Mouse (Mus musculus): Measurements from ENCODE around the gene Il34. TPM values are rescaled to one million over a fixed set of nuclear protein-coding genes. Genes with fewer than 3 reads are reported as not detected.

The Il34 gene
- polyA plus RNA-seq, 1 experiment from 2014 or later = 0.15 TPM

GRCm38 (mm10) chr8:110843207-110843606, 37.5 kb upstream of the Il34 start:
- ATAC-seq (replicated peaks; ENCODE audit: insufficient number of reproducible peaks, low FRiP score, low TSS enrichment, low read depth) (no peak), DNase-seq (ENCODE audit: low spot score) (no peak)
- no peak overlapping the region for H3K9ac ChIP-seq (replicated peaks; ENCODE audit: low read length)
- peaks cover 23% of the 10 kb centered on the region for H3K36me3 ChIP-seq (replicated peaks; ENCODE audit: control insufficient read depth, insufficient read depth, low read depth, low read length)
- H3K4me1 ChIP-seq (ENCODE audit: control insufficient read depth, insufficient read depth, low read length) = no peaks in the 10 kb centered on the region; the same call in 1 of the 2 replicates
- H3K27ac ChIP-seq (replicated peaks; ENCODE audit: low read depth, low read length) = no peak overlapping the region
- 82% methylated on average over 5 of the region's 5 CpGs for WGBS
- H3K4me3 ChIP-seq (ENCODE audit: low read depth, low read length) = no peak overlapping the region
- no peak overlapping the region for H3K4me2 ChIP-seq (ENCODE audit: low read depth, low read length)
- no peaks in the 10 kb centered on the region for H3K9me3 ChIP-seq (replicated peaks; ENCODE audit: control insufficient read depth, low read length)
- H3K27me3 ChIP-seq (ENCODE audit: control insufficient read depth, insufficient read depth, low read length) = no peaks in the 10 kb centered on the region

GRCm38 (mm10) chr8:110842012-110842574, 36.4 kb upstream of the Il34 start:
- Histone ChIP-seq H3K9me3 (replicated peaks; ENCODE audit: control insufficient read depth, low read length) (no peaks in the 10 kb centered on the region), H3K4me3 (ENCODE audit: low read depth, low read length) (no peak overlapping the region), H3K4me2 (ENCODE audit: low read depth, low read length) (no peak overlapping the region), H3K27ac (replicated peaks; ENCODE audit: low read depth, low read length) (no peak overlapping the region), H3K9ac (replicated peaks; ENCODE audit: low read length) (no peak overlapping the region), H3K36me3 (replicated peaks; ENCODE audit: control insufficient read depth, insufficient read depth, low read depth, low read length) (peaks cover 28% of the 10 kb centered on the region), H3K4me1 (ENCODE audit: control insufficient read depth, insufficient read depth, low read length) (no peaks in the 10 kb centered on the region; the same call in 1 of the 2 replicates), H3K27me3 (ENCODE audit: control insufficient read depth, insufficient read depth, low read length) (no peaks in the 10 kb centered on the region)
- 97% methylated on average over 3 of the region's 3 CpGs for WGBS
- ATAC-seq (replicated peaks; ENCODE audit: insufficient number of reproducible peaks, low FRiP score, low TSS enrichment, low read depth) (no peak), DNase-seq (ENCODE audit: low spot score) (no peak)

- H3K36me3 ChIP-seq (replicated peaks; ENCODE audit: control insufficient read depth, insufficient read depth, low read depth, low read length) = peaks cover 30% of the 10 kb centered on the region
- no peak for DNase-seq (ENCODE audit: low spot score)
- no peak overlapping the region for H3K4me2 ChIP-seq (ENCODE audit: low read depth, low read length)
- no peak overlapping the region for H3K27ac ChIP-seq (replicated peaks; ENCODE audit: low read depth, low read length)
- no peak overlapping the region for H3K4me3 ChIP-seq (ENCODE audit: low read depth, low read length)
- no peaks in the 10 kb centered on the region for H3K27me3 ChIP-seq (ENCODE audit: control insufficient read depth, insufficient read depth, low read length)
- ATAC-seq (replicated peaks; ENCODE audit: insufficient number of reproducible peaks, low FRiP score, low TSS enrichment, low read depth) = no peak
- H3K9me3 ChIP-seq (replicated peaks; ENCODE audit: control insufficient read depth, low read length) = no peaks in the 10 kb centered on the region
- no peak overlapping the region for H3K9ac ChIP-seq (replicated peaks; ENCODE audit: low read length)
- 93% methylated on average over 3 of the region's 3 CpGs for WGBS
- H3K4me1 ChIP-seq (ENCODE audit: control insufficient read depth, insufficient read depth, low read length) = no peaks in the 10 kb centered on the region
Observed at GRCm38 (mm10) chr8:110831956-110832355, 26.2 kb upstream of the Il34 start.

- WGBS = 91% methylated on average over 3 of the region's 3 CpGs
Observed at GRCm38 (mm10) chr8:110828511-110828910, 22.8 kb upstream of the Il34 start.

GRCm38 (mm10) chr8:110824861-110825260, 19.1 kb upstream of the Il34 start:
- Histone ChIP-seq H3K27ac (replicated peaks; ENCODE audit: low read depth, low read length) (no peak overlapping the region), H3K9ac (replicated peaks; ENCODE audit: low read length) (no peak overlapping the region), H3K27me3 (ENCODE audit: control insufficient read depth, insufficient read depth, low read length) (no peaks in the 10 kb centered on the region), H3K9me3 (replicated peaks; ENCODE audit: control insufficient read depth, low read length) (no peaks in the 10 kb centered on the region), H3K4me3 (ENCODE audit: low read depth, low read length) (no peak overlapping the region), H3K4me1 (ENCODE audit: control insufficient read depth, insufficient read depth, low read length) (no peaks in the 10 kb centered on the region), H3K4me2 (ENCODE audit: low read depth, low read length) (no peak overlapping the region), H3K36me3 (replicated peaks; ENCODE audit: control insufficient read depth, insufficient read depth, low read depth, low read length) (peaks cover 23% of the 10 kb centered on the region)
- ATAC-seq (replicated peaks; ENCODE audit: insufficient number of reproducible peaks, low FRiP score, low TSS enrichment, low read depth) = no peak
- WGBS = 97% methylated on average over 1 of the region's 1 CpGs
- no peak for DNase-seq (ENCODE audit: low spot score)

More at GRCm38 (mm10) chr8:110828511-110828910, 22.8 kb upstream of the Il34 start:
- Histone ChIP-seq H3K9ac (replicated peaks; ENCODE audit: low read length) (no peak overlapping the region), H3K36me3 (replicated peaks; ENCODE audit: control insufficient read depth, insufficient read depth, low read depth, low read length) (peaks cover 26% of the 10 kb centered on the region), H3K27ac (replicated peaks; ENCODE audit: low read depth, low read length) (no peak overlapping the region), H3K4me1 (ENCODE audit: control insufficient read depth, insufficient read depth, low read length) (no peaks in the 10 kb centered on the region), H3K4me3 (ENCODE audit: low read depth, low read length) (no peak overlapping the region), H3K9me3 (replicated peaks; ENCODE audit: control insufficient read depth, low read length) (no peaks in the 10 kb centered on the region), H3K4me2 (ENCODE audit: low read depth, low read length) (no peak overlapping the region), H3K27me3 (ENCODE audit: control insufficient read depth, insufficient read depth, low read length) (no peaks in the 10 kb centered on the region)
- ATAC-seq (replicated peaks; ENCODE audit: insufficient number of reproducible peaks, low FRiP score, low TSS enrichment, low read depth) (no peak), DNase-seq (ENCODE audit: low spot score) (no peak)

- ATAC-seq (replicated peaks; ENCODE audit: insufficient number of reproducible peaks, low FRiP score, low TSS enrichment, low read depth) (no peak), DNase-seq (ENCODE audit: low spot score) (no peak)
- Histone ChIP-seq H3K36me3 (replicated peaks; ENCODE audit: control insufficient read depth, insufficient read depth, low read depth, low read length) (peaks cover 31% of the 10 kb centered on the region), H3K9ac (replicated peaks; ENCODE audit: low read length) (no peak overlapping the region), H3K4me1 (ENCODE audit: control insufficient read depth, insufficient read depth, low read length) (no peaks in the 10 kb centered on the region), H3K27me3 (ENCODE audit: control insufficient read depth, insufficient read depth, low read length) (no peaks in the 10 kb centered on the region), H3K9me3 (replicated peaks; ENCODE audit: control insufficient read depth, low read length) (no peaks in the 10 kb centered on the region), H3K4me3 (ENCODE audit: low read depth, low read length) (no peak overlapping the region), H3K27ac (replicated peaks; ENCODE audit: low read depth, low read length) (no peak overlapping the region), H3K4me2 (ENCODE audit: low read depth, low read length) (no peak overlapping the region)
- WGBS = 86% methylated on average over 3 of the region's 3 CpGs
Observed at GRCm38 (mm10) chr8:110821960-110822359, 16.2 kb upstream of the Il34 start.

GRCm38 (mm10) chr8:110820257-110820656, 14.5 kb upstream of the Il34 start:
- no peaks in the 10 kb centered on the region for H3K9me3 ChIP-seq (replicated peaks; ENCODE audit: control insufficient read depth, low read length)
- WGBS = 95% methylated on average over 2 of the region's 2 CpGs
- H3K4me2 ChIP-seq (ENCODE audit: low read depth, low read length) = no peak overlapping the region
- peaks cover 37% of the 10 kb centered on the region for H3K36me3 ChIP-seq (replicated peaks; ENCODE audit: control insufficient read depth, insufficient read depth, low read depth, low read length)
- DNase-seq (ENCODE audit: low spot score) (no peak), ATAC-seq (replicated peaks; ENCODE audit: insufficient number of reproducible peaks, low FRiP score, low TSS enrichment, low read depth) (no peak)
- H3K9ac ChIP-seq (replicated peaks; ENCODE audit: low read length) = no peak overlapping the region
- no peak overlapping the region for H3K27ac ChIP-seq (replicated peaks; ENCODE audit: low read depth, low read length)
- H3K27me3 ChIP-seq (ENCODE audit: control insufficient read depth, insufficient read depth, low read length) = no peaks in the 10 kb centered on the region
- H3K4me3 ChIP-seq (ENCODE audit: low read depth, low read length) = no peak overlapping the region
- H3K4me1 ChIP-seq (ENCODE audit: control insufficient read depth, insufficient read depth, low read length) = no peaks in the 10 kb centered on the region

- Histone ChIP-seq H3K4me2 (ENCODE audit: low read depth, low read length) (no peak overlapping the region), H3K9ac (replicated peaks; ENCODE audit: low read length) (no peak overlapping the region), H3K27me3 (ENCODE audit: control insufficient read depth, insufficient read depth, low read length) (no peaks in the 10 kb centered on the region), H3K4me1 (ENCODE audit: control insufficient read depth, insufficient read depth, low read length) (no peaks in the 10 kb centered on the region), H3K36me3 (replicated peaks; ENCODE audit: control insufficient read depth, insufficient read depth, low read depth, low read length) (peaks cover 44% of the 10 kb centered on the region), H3K9me3 (replicated peaks; ENCODE audit: control insufficient read depth, low read length) (no peaks in the 10 kb centered on the region), H3K27ac (replicated peaks; ENCODE audit: low read depth, low read length) (no peak overlapping the region), H3K4me3 (ENCODE audit: low read depth, low read length) (no peak overlapping the region)
- no peak for DNase-seq (ENCODE audit: low spot score)
- ATAC-seq (replicated peaks; ENCODE audit: insufficient number of reproducible peaks, low FRiP score, low TSS enrichment, low read depth) = no peak
- WGBS = 89% methylated on average over 3 of the region's 3 CpGs
Observed at GRCm38 (mm10) chr8:110818593-110818992, 12.9 kb upstream of the Il34 start.
